Mouse (Mus musculus) erythroid progenitor cell, adult 5-6 weeks (primary cell): ENCODE results near the gene Vmn1r172. TPM values are rescaled to one million over a fixed set of nuclear protein-coding genes. Genes with fewer than 3 reads are reported as not detected.
"Not testable (repeated sequence)": the region's sequence is repeated elsewhere in the genome, so short reads cannot be mapped to it uniquely, and the experiment has no call there.

Source experiments
- ATAC-seq: replicated peaks from 2 replicates; pipeline ENCODE4 v1.8.0; 2016; ENCODE audit warnings: moderate number of reproducible peaks, mild to moderate bottlenecking, moderate TSS enrichment, inconsistent platforms; ENCODE audit not compliant: poor library complexity, low FRiP score, severe bottlenecking
- total RNA-seq, 2 experiments: library from RNA; stranded (forward) in 1 of 2; stranded (reverse) in 1 of 2; fragments of 150-400 nt in 1 of 2; fragments of 186-747, 209-891 nt in 1 of 2; gene quantifications; 2 replicates each; pipeline versions ENCODE4 v1.2.3 to v1.2.4; 2015 to 2017; ENCODE audit warnings: low replicate concordance in 2 of 2

Vmn1r172 gene
- total RNA-seq (2015; ENCODE audit: low replicate concordance) (not detected in 2 replicates), total RNA-seq (2017; ENCODE audit: low replicate concordance) (not detected in 2 replicates)

GRCm38 (mm10) chr7:23658016-23658415 lies at the start of gene Vmn1r172:
Gene Vmn1r172 (plus strand): TSS chr7:23658316.
- ATAC-seq, result no peak

GRCm38 (mm10) chr7:23630422-23630821 lies 27.7 kb upstream of the Vmn1r172 start, which contains the start of gene Vmn1r171:
Gene Vmn1r171 (plus strand): TSS chr7:23630722.
- no peak for ATAC-seq

GRCm38 (mm10) chr7:23700403-23700802 lies 42.3 kb downstream of the Vmn1r172 start, which contains the start of gene Vmn1r173:
Gene Vmn1r173 (plus strand): TSS chr7:23700703.
- not testable (repeated sequence) for ATAC-seq

Other genes with a start within 250 kb of the Vmn1r172 start
- gene Vmn1r167, start 151.1 kb upstream of the Vmn1r172 start, total RNA-seq (2015; ENCODE audit: low replicate concordance), result not detected in 2 replicates
- gene Vmn1r167, start 151.1 kb upstream of the Vmn1r172 start, total RNA-seq (2017; ENCODE audit: low replicate concordance), result not detected in 2 replicates
- not detected in 2 replicates for gene Vmn1r168, start 118.6 kb upstream of the Vmn1r172 start, total RNA-seq (2015; ENCODE audit: low replicate concordance)
- not detected in 2 replicates for gene Vmn1r168, start 118.6 kb upstream of the Vmn1r172 start, total RNA-seq (2017; ENCODE audit: low replicate concordance)
- gene Vmn1r169, start 82.8 kb upstream of the Vmn1r172 start, total RNA-seq (2015; ENCODE audit: low replicate concordance), result not detected in 2 replicates
- not detected in 2 replicates for gene Vmn1r169, start 82.8 kb upstream of the Vmn1r172 start, total RNA-seq (2017; ENCODE audit: low replicate concordance)
- not detected in 2 replicates for gene Vmn1r170, start 52.1 kb upstream of the Vmn1r172 start, total RNA-seq (2015; ENCODE audit: low replicate concordance)
- not detected in 2 replicates for gene Vmn1r170, start 52.1 kb upstream of the Vmn1r172 start, total RNA-seq (2017; ENCODE audit: low replicate concordance)
- gene Vmn1r171, start 27.6 kb upstream of the Vmn1r172 start, total RNA-seq (2015; ENCODE audit: low replicate concordance), result not detected in 2 replicates
- gene Vmn1r171, start 27.6 kb upstream of the Vmn1r172 start, total RNA-seq (2017; ENCODE audit: low replicate concordance), result not detected in 2 replicates
- not detected in 2 replicates for gene Vmn1r173, start 42.4 kb downstream of the Vmn1r172 start, total RNA-seq (2015; ENCODE audit: low replicate concordance)
- gene Vmn1r173, start 42.4 kb downstream of the Vmn1r172 start, total RNA-seq (2017; ENCODE audit: low replicate concordance), result not detected in 2 replicates
- gene Vmn1r174, start 94.0 kb downstream of the Vmn1r172 start, total RNA-seq (2015; ENCODE audit: low replicate concordance), result not detected in 2 replicates
- not detected in 2 replicates for gene Vmn1r174, start 94.0 kb downstream of the Vmn1r172 start, total RNA-seq (2017; ENCODE audit: low replicate concordance)
- gene Vmn1r175, start 152.3 kb downstream of the Vmn1r172 start, total RNA-seq (2015; ENCODE audit: low replicate concordance), result not detected in 2 replicates
- gene Vmn1r175, start 152.3 kb downstream of the Vmn1r172 start, total RNA-seq (2017; ENCODE audit: low replicate concordance), result not detected in 2 replicates
- not detected in 2 replicates for gene Vmn1r176, start 179.1 kb downstream of the Vmn1r172 start, total RNA-seq (2015; ENCODE audit: low replicate concordance)
- gene Vmn1r176, start 179.1 kb downstream of the Vmn1r172 start, total RNA-seq (2017; ENCODE audit: low replicate concordance), result not detected in 2 replicates
- not detected in 2 replicates for gene Vmn1r177, start 208.1 kb downstream of the Vmn1r172 start, total RNA-seq (2015; ENCODE audit: low replicate concordance)
- gene Vmn1r177, start 208.1 kb downstream of the Vmn1r172 start, total RNA-seq (2017; ENCODE audit: low replicate concordance), result not detected in 2 replicates
- not detected in 2 replicates for gene Vmn1r178, start 233.7 kb downstream of the Vmn1r172 start, total RNA-seq (2015; ENCODE audit: low replicate concordance)
- not detected in 2 replicates for gene Vmn1r178, start 233.7 kb downstream of the Vmn1r172 start, total RNA-seq (2017; ENCODE audit: low replicate concordance)